Mouse (Mus musculus) kidney, embryonic 14.5 days (tissue): ENCODE measurements around the gene Slc4a11. TPM values are rescaled to one million over a fixed set of nuclear protein-coding genes. Genes with fewer than 3 reads are reported as not detected.
A peak's percentile ranks its signal among the peaks of the same experiment; 100 is the strongest.

Experiments used
- ATAC-seq: fragments of 200-750 bp; cut with Nextera tagmentation; 2 replicates; pipeline ENCODE4 v1.8.0; 2017; ENCODE audit warnings: moderate number of reproducible peaks, mild to moderate bottlenecking, moderate TSS enrichment, moderate library complexity; ENCODE audit not compliant: low FRiP score, low TSS enrichment
- H3K27ac ChIP-seq: fragments of 300-500 bp; sonication (generic); 2 replicates; pipeline ENCODE4 v1.5.1; 2014; ENCODE audit warnings: low read depth, mild to moderate bottlenecking, low read length, moderate library complexity, mixed read lengths
- H3K27me3 ChIP-seq: fragments of 300-500 bp; sonication (generic); 2 replicates; pipeline ENCODE4 v1.6.1; 2014; ENCODE audit warnings: mild to moderate bottlenecking, low read length; ENCODE audit not compliant: control insufficient read depth, insufficient read depth
- H3K36me3 ChIP-seq: fragments of 300-500 bp; sonication (generic); 2 replicates; pipeline ENCODE4 v1.6.1; 2014; ENCODE audit warnings: low read length, mixed read lengths; ENCODE audit not compliant: control insufficient read depth, insufficient read depth
- H3K4me1 ChIP-seq: fragments of 300-500 bp; sonication (generic); 2 replicates; pipeline ENCODE4 v1.6.1; 2014; ENCODE audit warnings: low read length, mixed read lengths; ENCODE audit not compliant: control insufficient read depth, insufficient read depth
- H3K4me2 ChIP-seq: fragments of 300-500 bp; sonication (generic); replicated peaks from 2 replicates; pipeline ENCODE4 v1.6.1; 2014; ENCODE audit warnings: low read depth, mild to moderate bottlenecking, low read length
- H3K4me3 ChIP-seq: fragments of 300-500 bp; sonication (generic); 2 replicates; pipeline ENCODE4 v1.5.1; 2014; ENCODE audit warnings: mild to moderate bottlenecking, low read length
- H3K9ac ChIP-seq: fragments of 300-500 bp; sonication (generic); 2 replicates; pipeline ENCODE4 v1.6.1; 2014; ENCODE audit warnings: low read depth, mild to moderate bottlenecking, low read length, moderate library complexity
- H3K9me3 ChIP-seq: fragments of 300-500 bp; sonication (generic); 2 replicates; pipeline ENCODE4 v1.6.1; 2016; ENCODE audit warnings: low read length; ENCODE audit not compliant: control insufficient read depth
- WGBS: fragments of 180-500 bp; shearing (Covaris S2); extraction: QIAGEN DNeasy Blood & Tissue Kit; methylation state at CpG from one replicate; pipeline ENCODE4 v1.1.7; 2014; 5-methylcytosine and 5-hydroxymethylcytosine counted together
- polyA plus RNA-seq: library from polyadenylated mRNA; unstranded; fragments of >200 nt; fragmentation: Nextera tagmentation; extraction: Ambion mirVana; gene quantifications from 2 replicates; pipeline ENCODE4 v1.2.1, GENCODE M21; 2014

Slc4a11 gene
- polyA plus RNA-seq: 1.1 and 1.6 TPM in 2 replicates

- H3K36me3 ChIP-seq: no peaks in the 10 kb centered on the region
- H3K9ac ChIP-seq: peak within 1 kb of the TSS; percentile 58
- H3K27me3 ChIP-seq: peaks cover 27% of the 10 kb centered on the region
- no peak within 1 kb of the TSS for H3K27ac ChIP-seq
- ATAC-seq: peak; percentile 77
- H3K9me3 ChIP-seq: no peaks in the 10 kb centered on the region
- H3K4me3 ChIP-seq: peak within 1 kb of the TSS; percentile 67
- WGBS: under 1% methylated on average over 65 of the region's 65 CpGs
- peaks cover 5% of the 10 kb centered on the region; the same call in 1 of the 2 replicates for H3K4me1 ChIP-seq
- H3K4me2 ChIP-seq: peak within 1 kb of the TSS; percentile 100
These were observed at the start of gene Slc4a11 for GRCm38 (mm10) chr2:130697153-130697810. TSS of gene Slc4a11 (minus strand) at chr2:130697519.

- no peaks in the 10 kb centered on the region for H3K27me3 ChIP-seq
- H3K4me2 ChIP-seq: no peak overlapping the region
- H3K36me3 ChIP-seq: peaks cover 63% of the 10 kb centered on the region
- no peak overlapping the region for H3K4me3 ChIP-seq
- no peaks in the 10 kb centered on the region for H3K9me3 ChIP-seq
- no peak overlapping the region for H3K9ac ChIP-seq
- no peaks in the 10 kb centered on the region for H3K4me1 ChIP-seq
- ATAC-seq: no peak
- H3K27ac ChIP-seq: no peak overlapping the region
- WGBS: 91% methylated on average over 1 of the region's 1 CpGs
These were observed 46.3 kb upstream of the Slc4a11 start for GRCm38 (mm10) chr2:130743576-130743975.

GRCm38 (mm10) chr2:130740096-130740495 is 42.8 kb upstream of the Slc4a11 start:
- Histone ChIP-seq H3K9ac (no peak overlapping the region), H3K4me1 (no peaks in the 10 kb centered on the region)

GRCm38 (mm10) chr2:130738019-130738418 is 40.7 kb upstream of the Slc4a11 start:
- ATAC-seq: no peak
- Histone ChIP-seq H3K4me2 (no peak overlapping the region), H3K27me3 (no peaks in the 10 kb centered on the region), H3K9ac (no peak overlapping the region), H3K36me3 (peaks cover 48% of the 10 kb centered on the region), H3K9me3 (no peaks in the 10 kb centered on the region), H3K27ac (no peak overlapping the region), H3K4me1 (no peaks in the 10 kb centered on the region), H3K4me3 (no peak overlapping the region)
- WGBS: 73% methylated on average over 6 of the region's 6 CpGs

More at GRCm38 (mm10) chr2:130740096-130740495, 42.8 kb upstream of the Slc4a11 start:
- Histone ChIP-seq H3K9me3 (no peaks in the 10 kb centered on the region), H3K4me3 (no peak overlapping the region), H3K36me3 (peaks cover 49% of the 10 kb centered on the region), H3K27ac (no peak overlapping the region), H3K27me3 (no peaks in the 10 kb centered on the region), H3K4me2 (no peak overlapping the region)
- ATAC-seq: no peak
- 72% methylated on average over 4 of the region's 4 CpGs for WGBS

- Histone ChIP-seq H3K27ac (no peak overlapping the region), H3K9ac (no peak overlapping the region), H3K27me3 (no peaks in the 10 kb centered on the region), H3K9me3 (no peaks in the 10 kb centered on the region), H3K36me3 (peaks cover 44% of the 10 kb centered on the region), H3K4me2 (no peak overlapping the region), H3K4me1 (no peaks in the 10 kb centered on the region), H3K4me3 (no peak overlapping the region)
- WGBS: 76% methylated on average over 5 of the region's 5 CpGs
- ATAC-seq: no peak
These were observed 38.0 kb upstream of the Slc4a11 start for GRCm38 (mm10) chr2:130735281-130735680.

DNA sequence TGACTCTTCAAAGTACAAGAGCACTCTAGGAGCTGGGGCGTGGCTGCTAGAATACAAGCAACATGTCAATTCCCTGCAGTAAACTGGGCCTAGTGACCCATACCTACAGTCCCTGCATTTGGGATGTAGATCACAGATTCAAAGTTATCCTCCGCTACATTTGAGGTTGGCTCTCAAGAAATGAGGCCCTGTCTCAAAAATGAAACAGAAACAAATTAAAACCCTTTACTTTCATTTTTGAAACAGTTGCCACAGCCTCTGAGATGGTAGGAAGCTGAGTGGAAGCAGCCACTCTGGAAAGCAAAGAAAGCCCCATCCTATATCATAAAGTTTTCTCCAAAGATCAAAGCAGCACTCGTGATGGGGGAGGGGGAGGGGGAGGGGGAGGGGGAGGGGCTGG is 36.1 kb upstream of the Slc4a11 start:
- H3K4me2 ChIP-seq: no peak overlapping the region
- WGBS: 64% methylated on average over 3 of the region's 3 CpGs
- H3K27ac ChIP-seq: no peak overlapping the region
- H3K27me3 ChIP-seq: no peaks in the 10 kb centered on the region
- no peak overlapping the region for H3K4me3 ChIP-seq
- H3K9me3 ChIP-seq: no peaks in the 10 kb centered on the region
- ATAC-seq: no peak
- no peak overlapping the region for H3K9ac ChIP-seq
- H3K4me1 ChIP-seq: no peaks in the 10 kb centered on the region
- peaks cover 49% of the 10 kb centered on the region; the same call in 1 of the 2 replicates for H3K36me3 ChIP-seq

DNA sequence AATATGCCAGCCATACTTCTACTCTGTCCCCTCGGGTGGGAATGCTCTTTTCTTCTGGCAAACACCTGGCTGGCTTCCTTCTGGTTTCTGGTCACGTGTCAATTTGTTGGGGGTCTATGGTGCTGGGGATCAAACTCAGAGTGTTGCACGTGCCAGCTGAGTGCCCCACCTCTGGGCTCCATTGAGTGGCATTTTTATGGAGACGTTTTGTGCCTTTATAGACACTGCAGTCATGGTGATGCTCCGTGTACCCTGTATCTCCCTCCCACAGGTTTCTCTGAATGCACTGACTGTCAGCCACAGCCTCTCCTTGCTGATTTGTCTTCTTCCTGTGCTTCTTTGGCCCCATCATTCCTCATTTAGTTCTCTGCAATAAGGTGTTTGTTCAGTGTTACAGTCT is 34.5 kb upstream of the Slc4a11 start:
- no peak overlapping the region for H3K9ac ChIP-seq
- no peaks in the 10 kb centered on the region for H3K27me3 ChIP-seq
- H3K27ac ChIP-seq: no peak overlapping the region
- peak; percentile 58; the same call in 1 of the 2 replicates for ATAC-seq
- peaks cover 54% of the 10 kb centered on the region for H3K36me3 ChIP-seq
- H3K4me1 ChIP-seq: no peaks in the 10 kb centered on the region
- no peak overlapping the region for H3K4me2 ChIP-seq
- H3K4me3 ChIP-seq: no peak overlapping the region
- no peaks in the 10 kb centered on the region for H3K9me3 ChIP-seq
- WGBS: 38% methylated on average over 5 of the region's 5 CpGs

DNA sequence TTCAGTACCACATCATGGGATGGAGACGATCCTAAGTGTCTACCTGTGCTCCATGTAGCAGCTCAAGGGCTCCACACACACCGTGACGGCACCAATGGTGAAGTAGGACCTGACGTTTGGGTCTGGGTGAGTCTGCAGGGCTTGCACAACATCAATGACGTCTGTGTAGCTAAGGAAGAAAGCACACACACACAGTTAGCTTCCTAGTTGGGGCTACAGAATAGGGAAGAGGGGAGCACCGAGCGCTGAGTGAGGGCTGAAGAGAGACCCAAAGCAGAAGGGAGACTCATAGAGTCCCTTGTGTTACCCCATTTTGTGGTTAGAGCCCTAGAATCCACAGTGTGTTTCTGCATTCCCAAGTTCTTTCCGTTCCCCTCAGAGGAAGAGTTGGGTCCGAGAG is 33.4 kb upstream of the Slc4a11 start:
- Histone ChIP-seq H3K27ac (no peak overlapping the region), H3K4me3 (no peak overlapping the region), H3K27me3 (no peaks in the 10 kb centered on the region), H3K4me1 (no peaks in the 10 kb centered on the region), H3K36me3 (peaks cover 62% of the 10 kb centered on the region), H3K9ac (no peak overlapping the region), H3K4me2 (no peak overlapping the region), H3K9me3 (no peaks in the 10 kb centered on the region)
- 83% methylated on average over 9 of the region's 9 CpGs for WGBS
- ATAC-seq: no peak

GRCm38 (mm10) chr2:130728906-130729585 is 31.7 kb upstream of the Slc4a11 start:
- no peaks in the 10 kb centered on the region for H3K4me1 ChIP-seq
- H3K27me3 ChIP-seq: no peaks in the 10 kb centered on the region
- H3K27ac ChIP-seq: no peak overlapping the region
- WGBS: 97% methylated on average over 2 of the region's 2 CpGs
- H3K4me3 ChIP-seq: no peak overlapping the region
- no peak overlapping the region for H3K9ac ChIP-seq
- H3K9me3 ChIP-seq: no peaks in the 10 kb centered on the region
- H3K36me3 ChIP-seq: peaks cover 57% of the 10 kb centered on the region
- H3K4me2 ChIP-seq: no peak overlapping the region
- ATAC-seq: no peak
